Mouse (Mus musculus) MEL (cell line): ENCODE data around the gene Rnf149. TPM values are rescaled to one million over a fixed set of nuclear protein-coding genes. Genes with fewer than 3 reads are reported as not detected.

Experiments
- DNase-seq: peaks from one replicate; pipeline ENCODE4 v3.0.0; 2011; ENCODE audit warnings: low read depth, low spot score
- H3K27ac ChIP-seq: 2 replicates; pipeline ENCODE4 v1.5.1; 2012; ENCODE audit warnings: low read depth, mild to moderate bottlenecking, control low read depth, low read length, moderate library complexity; ENCODE audit not compliant: control insufficient read depth
- H3K27me3 ChIP-seq, 2 experiments: fragments of 150-350 bp in 1 of 2; sonication (generic) in 1 of 2; 2 replicates each; pipeline ENCODE4 v1.6.1; 2012; ENCODE audit warnings: low read length in 2 of 2, mild to moderate bottlenecking in 2 of 2, improper control_type of control experiment in 1 of 2, moderate library complexity in 1 of 2; ENCODE audit not compliant: insufficient read depth in 2 of 2, control insufficient read depth in 1 of 2
- H3K36me3 ChIP-seq, 2 experiments: 2 replicates each; pipeline ENCODE4 v1.6.1; 2012 to 2014; ENCODE audit warnings: low read length in 2 of 2, improper control_type of control experiment in 1 of 2, inconsistent platforms in 1 of 2, mild to moderate bottlenecking in 1 of 2; ENCODE audit not compliant: insufficient read depth in 2 of 2, control insufficient read depth in 1 of 2
- H3K4me1 ChIP-seq, 2 experiments: fragments of 150-350 bp in 1 of 2; sonication (generic) in 1 of 2; 2 replicates each; pipeline ENCODE4 v1.6.1; 2012; ENCODE audit warnings: low read length in 2 of 2, improper control_type of control experiment in 1 of 2, mild to moderate bottlenecking in 1 of 2; ENCODE audit not compliant: insufficient read depth in 2 of 2, control insufficient read depth in 1 of 2
- H3K4me3 ChIP-seq, 2 experiments: fragments of 150-350 bp in 1 of 2; sonication (generic) in 1 of 2; 2 replicates each; pipeline ENCODE4 v1.5.1; 2012; ENCODE audit warnings: low read depth in 2 of 2, low read length in 2 of 2, mild to moderate bottlenecking in 2 of 2, moderate library complexity in 2 of 2, control low read depth in 1 of 2, improper control_type of control experiment in 1 of 2; ENCODE audit not compliant: control insufficient read depth in 1 of 2, insufficient read depth in 1 of 2
- H3K79me2 ChIP-seq: 2 replicates; pipeline ENCODE4 v1.6.1; 2012; ENCODE audit warnings: mild to moderate bottlenecking, low read length, moderate library complexity; ENCODE audit not compliant: control insufficient read depth, poor library complexity, insufficient read depth
- H3K9ac ChIP-seq: 2 replicates; pipeline ENCODE4 v1.6.1; 2012; ENCODE audit warnings: low read depth, mild to moderate bottlenecking, control low read depth, low read length, moderate library complexity; ENCODE audit not compliant: control insufficient read depth, poor library complexity, severe bottlenecking
- H3K9me3 ChIP-seq: fragments of 150-350 bp; sonication (generic); replicated peaks from 2 replicates; pipeline ENCODE4 v1.6.1; 2012; ENCODE audit warnings: mild to moderate bottlenecking, low read length, improper control_type of control experiment, moderate library complexity; ENCODE audit not compliant: insufficient read depth
- BHLHE40 ChIP-seq: IDR thresholded peaks from 2 replicates; pipeline ENCODE4 v1.6.1; 2012; ENCODE audit warnings: low read depth, mild to moderate bottlenecking, inconsistent platforms, low read length, improper control_type of control experiment, borderline replicate concordance
- CHD1 ChIP-seq: IDR thresholded peaks from 2 replicates; pipeline ENCODE4 v1.6.1; 2012; ENCODE audit warnings: low read depth, mild to moderate bottlenecking, inconsistent platforms, low read length, improper control_type of control experiment
- CHD2 ChIP-seq: IDR thresholded peaks from 2 replicates; pipeline ENCODE4 v1.6.1; 2011; ENCODE audit warnings: low read length, improper control_type of control experiment
- CTCF ChIP-seq, 3 experiments: IDR thresholded peaks in 2 of 3; conservative IDR thresholded peaks in 1 of 3; 2 replicates each; pipeline ENCODE4 v1.5.1; 2011 to 2012; ENCODE audit warnings: low read length in 3 of 3, low read depth in 2 of 3, mild to moderate bottlenecking in 2 of 3, improper control_type of control experiment in 1 of 3, inconsistent platforms in 1 of 3, mixed read lengths in 1 of 3, moderate library complexity in 1 of 3; ENCODE audit not compliant: control insufficient read depth in 1 of 3, insufficient read depth in 1 of 3, poor library complexity in 1 of 3, severe bottlenecking in 1 of 3
- E2F4 ChIP-seq: IDR thresholded peaks from 2 replicates; pipeline ENCODE4 v1.6.1; 2011; ENCODE audit warnings: low read depth, low read length, improper control_type of control experiment, borderline replicate concordance
- ELF1 ChIP-seq: IDR thresholded peaks from 2 replicates; pipeline ENCODE4 v1.6.1; 2014; ENCODE audit warnings: low read depth, mild to moderate bottlenecking, inconsistent platforms, low read length, improper control_type of control experiment, moderate library complexity
- EP300 ChIP-seq, 2 experiments: IDR thresholded peaks; 2 replicates each; pipeline ENCODE4 v1.6.1; 2011; ENCODE audit warnings: improper control_type of control experiment in 2 of 2, low read length in 2 of 2, low read depth in 1 of 2, mild to moderate bottlenecking in 1 of 2
- ETS1 ChIP-seq: IDR thresholded peaks from 2 replicates; pipeline ENCODE4 v1.6.1; 2012; ENCODE audit warnings: low read depth, mild to moderate bottlenecking, inconsistent platforms, low read length, improper control_type of control experiment, moderate library complexity
- GABPA ChIP-seq: IDR thresholded peaks from 2 replicates; pipeline ENCODE4 v1.6.1; 2012; ENCODE audit warnings: low read depth, mild to moderate bottlenecking, inconsistent platforms, low read length, improper control_type of control experiment, moderate library complexity
- GATA1 ChIP-seq: IDR thresholded peaks from 2 replicates; pipeline ENCODE4 v1.6.1; 2011; ENCODE audit warnings: low read depth, low read length, improper control_type of control experiment
- HCFC1 ChIP-seq: IDR thresholded peaks from 2 replicates; pipeline ENCODE4 v1.6.1; 2012; ENCODE audit warnings: low read depth, mild to moderate bottlenecking, inconsistent platforms, low read length, improper control_type of control experiment, moderate library complexity
- JUND ChIP-seq: IDR thresholded peaks from 2 replicates; pipeline ENCODE4 v1.6.1; 2011; ENCODE audit warnings: low read depth, mild to moderate bottlenecking, improper control_type of control experiment, low read length
- KAT2A ChIP-seq: conservative IDR thresholded peaks from 2 replicates; pipeline ENCODE4 v1.6.1; 2012; ENCODE audit warnings: low read depth, low read length, improper control_type of control experiment, inconsistent platforms
- MAFK ChIP-seq: IDR thresholded peaks from 2 replicates; pipeline ENCODE4 v1.6.1; 2011; ENCODE audit warnings: low read depth, mild to moderate bottlenecking, low read length, improper control_type of control experiment, borderline replicate concordance
- MAX ChIP-seq: IDR thresholded peaks from 2 replicates; pipeline ENCODE4 v1.6.1; 2011; ENCODE audit warnings: low read length, improper control_type of control experiment
- MEF2A ChIP-seq: IDR thresholded peaks from 2 replicates; pipeline ENCODE4 v1.6.1; 2014; ENCODE audit warnings: low read depth, mild to moderate bottlenecking, inconsistent platforms, low read length, improper control_type of control experiment; ENCODE audit not compliant: poor library complexity, insufficient replicate concordance, severe bottlenecking; ENCODE audit errors: extremely low read depth
- MXI1 ChIP-seq: IDR thresholded peaks from 2 replicates; pipeline ENCODE4 v1.6.1; 2011; ENCODE audit warnings: mild to moderate bottlenecking, low read depth, low read length, improper control_type of control experiment
- MYB ChIP-seq: IDR thresholded peaks from 2 replicates; pipeline ENCODE4 v1.6.1; 2011; ENCODE audit warnings: mild to moderate bottlenecking, low read depth, low read length, improper control_type of control experiment
- MYC ChIP-seq: IDR thresholded peaks from 2 replicates; pipeline ENCODE4 v1.6.1; 2011; ENCODE audit warnings: low read depth, mild to moderate bottlenecking, low read length, improper control_type of control experiment, moderate library complexity
- NELFE ChIP-seq: IDR thresholded peaks from 2 replicates; pipeline ENCODE4 v1.6.1; 2011; ENCODE audit warnings: low read depth, low read length, improper control_type of control experiment
- NRF1 ChIP-seq: IDR thresholded peaks from 2 replicates; pipeline ENCODE4 v1.6.1; 2014; ENCODE audit warnings: low read depth, mild to moderate bottlenecking, inconsistent platforms, low read length, improper control_type of control experiment, moderate library complexity; ENCODE audit not compliant: poor library complexity, insufficient read depth, severe bottlenecking
- POLR2AphosphoS2 ChIP-seq: IDR thresholded peaks from 2 replicates; pipeline ENCODE4 v1.6.1; 2011; ENCODE audit warnings: low read length, improper control_type of control experiment
- POLR2AphosphoS5 ChIP-seq: IDR thresholded peaks from 2 replicates; pipeline ENCODE4 v1.6.1; 2012; ENCODE audit warnings: low read depth, borderline replicate concordance, mild to moderate bottlenecking, inconsistent platforms, low read length, moderate library complexity, mixed read lengths
- RCOR1 ChIP-seq: IDR thresholded peaks from 2 replicates; pipeline ENCODE4 v1.6.1; 2012; ENCODE audit warnings: low read depth, mild to moderate bottlenecking, inconsistent platforms, low read length, improper control_type of control experiment
- SIN3A ChIP-seq: IDR thresholded peaks from 2 replicates; pipeline ENCODE4 v1.6.1; 2012; ENCODE audit warnings: low read length, improper control_type of control experiment, inconsistent platforms
- SMC3 ChIP-seq: IDR thresholded peaks from 2 replicates; pipeline ENCODE4 v1.6.1; 2011; ENCODE audit warnings: low read depth, low read length, improper control_type of control experiment
- TAL1 ChIP-seq: IDR thresholded peaks from 2 replicates; pipeline ENCODE4 v1.6.1; 2012; ENCODE audit warnings: mild to moderate bottlenecking, inconsistent platforms, low read length, moderate library complexity, mixed read lengths
- TBP ChIP-seq: IDR thresholded peaks from 2 replicates; pipeline ENCODE4 v1.8.0; 2011; ENCODE audit warnings: low read depth, low read length, improper control_type of control experiment
- TCF12 ChIP-seq: IDR thresholded peaks from 2 replicates; pipeline ENCODE4 v1.6.1; 2014; ENCODE audit warnings: low read depth, mild to moderate bottlenecking, inconsistent platforms, low read length, improper control_type of control experiment, moderate library complexity
- USF1 ChIP-seq: IDR thresholded peaks from 2 replicates; pipeline ENCODE4 v1.6.1; 2014; ENCODE audit warnings: low read depth, mild to moderate bottlenecking, inconsistent platforms, low read length, improper control_type of control experiment, moderate library complexity
- USF2 ChIP-seq, 2 experiments: IDR thresholded peaks; 2 replicates each; pipeline ENCODE4 v1.6.1; 2011 to 2012; ENCODE audit warnings: improper control_type of control experiment in 2 of 2, low read length in 2 of 2, borderline replicate concordance in 1 of 2, inconsistent platforms in 1 of 2, low read depth in 1 of 2, mild to moderate bottlenecking in 1 of 2; ENCODE audit not compliant: insufficient read depth in 1 of 2
- ZC3H11A ChIP-seq: IDR thresholded peaks from 2 replicates; pipeline ENCODE4 v1.6.1; 2012; ENCODE audit warnings: low read depth, mild to moderate bottlenecking, inconsistent platforms, low read length, improper control_type of control experiment
- ZKSCAN1 ChIP-seq: IDR thresholded peaks from 2 replicates; pipeline ENCODE4 v1.6.1; 2012; ENCODE audit warnings: low read depth, mild to moderate bottlenecking, inconsistent platforms, low read length, improper control_type of control experiment, moderate library complexity
- ZMIZ1 ChIP-seq: IDR thresholded peaks from 2 replicates; pipeline ENCODE4 v1.6.1; 2012; ENCODE audit warnings: low read depth, mild to moderate bottlenecking, inconsistent platforms, low read length, improper control_type of control experiment, moderate library complexity
- ZNF384 ChIP-seq: IDR thresholded peaks from 2 replicates; pipeline ENCODE4 v1.6.1; 2012; ENCODE audit warnings: low read depth, mild to moderate bottlenecking, inconsistent platforms, low read length, improper control_type of control experiment
- polyA plus RNA-seq, 2 experiments: library from polyadenylated mRNA; stranded (reverse) in 1 of 2; unstranded in 1 of 2; fragments of >175 nt in 1 of 2; fragments of >200 nt in 1 of 2; gene quantifications; 2 replicates each; pipeline versions ENCODE4 v1.2.1 to v1.2.4; 2012; ENCODE audit warnings: low replicate concordance in 2 of 2, low read depth in 1 of 2; ENCODE audit not compliant: insufficient read length in 2 of 2, insufficient read depth in 1 of 2, missing spikeins in 1 of 2
- total RNA-seq: library from RNA; depleted of rRNA; stranded (reverse); fragments of 300-350 nt; gene quantifications from 2 replicates; pipeline ENCODE4 v1.2.3, GENCODE M21; 2012

Gene Rnf149
- total and polyA plus RNA-seq, 3 experiments: 37.1 to 46.4 TPM; not detected in 1

DNA sequence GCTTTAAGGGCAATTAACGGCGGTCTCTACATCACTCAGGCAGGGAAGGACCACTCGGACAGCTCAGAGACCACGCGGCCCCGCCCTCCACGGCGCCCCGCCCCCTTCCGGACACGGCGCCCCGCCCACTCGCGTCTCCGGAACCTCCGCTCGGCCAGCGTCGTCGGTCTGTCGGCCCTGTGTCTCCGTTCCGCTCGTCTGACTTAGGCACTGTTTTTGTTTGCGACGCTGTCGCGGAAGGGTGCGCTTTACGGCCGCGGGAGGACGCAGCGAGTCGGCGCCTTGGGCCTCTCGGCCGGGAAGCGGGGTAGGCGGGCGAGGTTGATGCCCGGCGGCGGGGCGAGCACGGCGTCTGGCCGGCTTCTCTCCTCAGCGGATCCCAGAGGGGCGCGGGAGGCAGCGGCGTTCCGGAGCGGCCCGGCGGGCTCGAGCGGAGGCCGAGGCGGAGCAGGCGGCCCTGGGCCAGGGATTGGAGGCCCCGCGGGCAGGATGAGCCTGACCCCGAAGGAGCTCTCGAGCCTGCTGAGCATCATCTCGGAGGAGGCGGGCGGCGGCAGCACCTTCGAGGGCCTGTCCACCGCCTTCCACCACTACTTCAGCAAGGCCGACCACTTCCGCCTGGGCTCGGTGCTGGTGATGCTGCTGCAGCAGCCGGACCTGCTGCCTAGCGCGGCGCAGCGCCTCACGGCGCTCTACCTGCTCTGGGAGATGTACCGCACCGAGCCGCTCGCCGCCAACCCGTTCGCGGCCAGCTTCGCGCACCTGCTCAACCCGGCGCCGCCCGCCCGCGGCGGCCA, 41.5 kb downstream of the Rnf149 start:
- peak overlapping the region; percentile 94 for H3K9ac ChIP-seq
- peak overlapping the region; percentile 67 for H3K27ac ChIP-seq
- H3K4me1 ChIP-seq: peaks cover 0 to 10% of the 10 kb centered on the region in 2 experiments; a peak in 2 of 4 replicates
- H3K4me3 ChIP-seq: peak overlapping the region; percentile 76 to 98
- peak; percentile 98 for DNase-seq
- peaks cover 14% of the 10 kb centered on the region for H3K79me2 ChIP-seq
- H3K36me3 ChIP-seq: peaks cover 9% of the 10 kb centered on the region in 2 experiments
- no peaks in the 10 kb centered on the region for H3K9me3 ChIP-seq
- H3K27me3 ChIP-seq: no peaks in the 10 kb centered on the region
- TF ChIP-seq ELF1: peak; percentile 70; the same call in 1 of the 2 replicates
- TF ChIP-seq MAX: no peak
- no peak for TF ChIP-seq CHD2
- TF ChIP-seq TCF12: peak; percentile 69
- no peak for TF ChIP-seq TAL1
- no peak for TF ChIP-seq ZKSCAN1
- no peak for TF ChIP-seq MAFK
- no peak for TF ChIP-seq GABPA
- TF ChIP-seq NELFE: peak; percentile 66
- TF ChIP-seq ZNF384: no peak
- TF ChIP-seq ETS1: 0 out of 2 replicates have a peak, but pooled peaks have one; percentile 29
- no peak for TF ChIP-seq POLR2AphosphoS5
- TF ChIP-seq HCFC1: peak; percentile 94
- no peak for TF ChIP-seq JUND
- no peak for TF ChIP-seq MYC
- no peak for TF ChIP-seq GATA1
- TF ChIP-seq MEF2A: no peak
- no peak for TF ChIP-seq CHD1
- no peak for TF ChIP-seq EP300 (IDR thresholded peaks at IDR 0.05; ENCODE audit: low read depth in 1 of 2, low read length in 2 of 2)
- TF ChIP-seq POLR2AphosphoS2: 0 out of 2 replicates have a peak, but pooled peaks have one; percentile 63
- no peak for TF ChIP-seq USF2 (IDR thresholded peaks at IDR 0.05; ENCODE audit: borderline replicate concordance in 1 of 2, insufficient read depth in 1 of 2, low read depth in 1 of 2, low read length in 2 of 2)
- TF ChIP-seq MXI1: peak; percentile 28; the same call in 1 of the 2 replicates
- TF ChIP-seq ZMIZ1: peak; percentile 59; the same call in 1 of the 2 replicates
- no peak for TF ChIP-seq RCOR1
- TF ChIP-seq KAT2A: peak; percentile 90
- TF ChIP-seq TBP: peak; percentile 47; the same call in 1 of the 2 replicates
- no peak for TF ChIP-seq E2F4
- no peak for TF ChIP-seq ZC3H11A
- peak; percentile 90 for TF ChIP-seq SIN3A
- no peak for TF ChIP-seq CTCF (IDR thresholded peaks at IDR 0.05 in 2 of 3, conservative IDR thresholded peaks at IDR 0.05 in 1 of 3; ENCODE audit: control insufficient read depth in 1 of 3, insufficient read depth in 1 of 3, low read depth in 2 of 3, low read length in 3 of 3, poor library complexity in 1 of 3, severe bottlenecking in 1 of 3)
- no peak for TF ChIP-seq BHLHE40
- no peak for TF ChIP-seq MYB
- no peak for TF ChIP-seq SMC3
- peak; percentile 61 for TF ChIP-seq USF1
- TF ChIP-seq NRF1: peak; percentile 73
